Mouse (Mus musculus) erythroblast, embryonic 14.5 days (primary cell): ENCODE results near the gene 2300009A05Rik.

Experiments
- GATA1 ChIP-seq: IDR thresholded peaks from 2 replicates; pipeline ENCODE4 v1.6.1; 2012; ENCODE audit warnings: low read length, inconsistent platforms, mixed read lengths
- TAL1 ChIP-seq: IDR thresholded peaks from 3 replicates; pipeline ENCODE4 v1.6.1; 2012; ENCODE audit warnings: low read length, inconsistent platforms, mixed read lengths

GRCm38 (mm10) chr9:63430652-63431051, 31.6 kb upstream of the 2300009A05Rik start:
- TF ChIP-seq GATA1 (no peak), TAL1 (no peak)
